Mouse (Mus musculus) MEL (cell line): ENCODE measurements around the gene Rassf5.

Experiments used
- CTCF ChIP-seq, 3 experiments: IDR thresholded peaks in 2 of 3; conservative IDR thresholded peaks in 1 of 3; 2 replicates each; pipeline ENCODE4 v1.5.1; 2011 to 2012; ENCODE audit warnings: low read length in 3 of 3, low read depth in 2 of 3, mild to moderate bottlenecking in 2 of 3, improper control_type of control experiment in 1 of 3, inconsistent platforms in 1 of 3, mixed read lengths in 1 of 3, moderate library complexity in 1 of 3; ENCODE audit not compliant: control insufficient read depth in 1 of 3, insufficient read depth in 1 of 3, poor library complexity in 1 of 3, severe bottlenecking in 1 of 3
- E2F4 ChIP-seq: IDR thresholded peaks from 2 replicates; pipeline ENCODE4 v1.6.1; 2011; ENCODE audit warnings: low read depth, low read length, improper control_type of control experiment, borderline replicate concordance
- ETS1 ChIP-seq: IDR thresholded peaks from 2 replicates; pipeline ENCODE4 v1.6.1; 2012; ENCODE audit warnings: low read depth, mild to moderate bottlenecking, inconsistent platforms, low read length, improper control_type of control experiment, moderate library complexity
- GABPA ChIP-seq: IDR thresholded peaks from 2 replicates; pipeline ENCODE4 v1.6.1; 2012; ENCODE audit warnings: low read depth, mild to moderate bottlenecking, inconsistent platforms, low read length, improper control_type of control experiment, moderate library complexity
- GATA1 ChIP-seq: IDR thresholded peaks from 2 replicates; pipeline ENCODE4 v1.6.1; 2011; ENCODE audit warnings: low read depth, low read length, improper control_type of control experiment
- KAT2A ChIP-seq: conservative IDR thresholded peaks from 2 replicates; pipeline ENCODE4 v1.6.1; 2012; ENCODE audit warnings: low read depth, low read length, improper control_type of control experiment, inconsistent platforms
- MAX ChIP-seq: IDR thresholded peaks from 2 replicates; pipeline ENCODE4 v1.6.1; 2011; ENCODE audit warnings: low read length, improper control_type of control experiment
- NRF1 ChIP-seq: IDR thresholded peaks from 2 replicates; pipeline ENCODE4 v1.6.1; 2014; ENCODE audit warnings: low read depth, mild to moderate bottlenecking, inconsistent platforms, low read length, improper control_type of control experiment, moderate library complexity; ENCODE audit not compliant: poor library complexity, insufficient read depth, severe bottlenecking
- RCOR1 ChIP-seq: IDR thresholded peaks from 2 replicates; pipeline ENCODE4 v1.6.1; 2012; ENCODE audit warnings: low read depth, mild to moderate bottlenecking, inconsistent platforms, low read length, improper control_type of control experiment
- SIN3A ChIP-seq: IDR thresholded peaks from 2 replicates; pipeline ENCODE4 v1.6.1; 2012; ENCODE audit warnings: low read length, improper control_type of control experiment, inconsistent platforms
- UBTF ChIP-seq: IDR thresholded peaks from 2 replicates; pipeline ENCODE4 v1.6.1; 2012; ENCODE audit warnings: low read depth, mild to moderate bottlenecking, inconsistent platforms, low read length, improper control_type of control experiment, moderate library complexity, borderline replicate concordance; ENCODE audit not compliant: insufficient read depth
- USF1 ChIP-seq: IDR thresholded peaks from 2 replicates; pipeline ENCODE4 v1.6.1; 2014; ENCODE audit warnings: low read depth, mild to moderate bottlenecking, inconsistent platforms, low read length, improper control_type of control experiment, moderate library complexity
- ZKSCAN1 ChIP-seq: IDR thresholded peaks from 2 replicates; pipeline ENCODE4 v1.6.1; 2012; ENCODE audit warnings: low read depth, mild to moderate bottlenecking, inconsistent platforms, low read length, improper control_type of control experiment, moderate library complexity
- ZNF384 ChIP-seq: IDR thresholded peaks from 2 replicates; pipeline ENCODE4 v1.6.1; 2012; ENCODE audit warnings: low read depth, mild to moderate bottlenecking, inconsistent platforms, low read length, improper control_type of control experiment

DNA sequence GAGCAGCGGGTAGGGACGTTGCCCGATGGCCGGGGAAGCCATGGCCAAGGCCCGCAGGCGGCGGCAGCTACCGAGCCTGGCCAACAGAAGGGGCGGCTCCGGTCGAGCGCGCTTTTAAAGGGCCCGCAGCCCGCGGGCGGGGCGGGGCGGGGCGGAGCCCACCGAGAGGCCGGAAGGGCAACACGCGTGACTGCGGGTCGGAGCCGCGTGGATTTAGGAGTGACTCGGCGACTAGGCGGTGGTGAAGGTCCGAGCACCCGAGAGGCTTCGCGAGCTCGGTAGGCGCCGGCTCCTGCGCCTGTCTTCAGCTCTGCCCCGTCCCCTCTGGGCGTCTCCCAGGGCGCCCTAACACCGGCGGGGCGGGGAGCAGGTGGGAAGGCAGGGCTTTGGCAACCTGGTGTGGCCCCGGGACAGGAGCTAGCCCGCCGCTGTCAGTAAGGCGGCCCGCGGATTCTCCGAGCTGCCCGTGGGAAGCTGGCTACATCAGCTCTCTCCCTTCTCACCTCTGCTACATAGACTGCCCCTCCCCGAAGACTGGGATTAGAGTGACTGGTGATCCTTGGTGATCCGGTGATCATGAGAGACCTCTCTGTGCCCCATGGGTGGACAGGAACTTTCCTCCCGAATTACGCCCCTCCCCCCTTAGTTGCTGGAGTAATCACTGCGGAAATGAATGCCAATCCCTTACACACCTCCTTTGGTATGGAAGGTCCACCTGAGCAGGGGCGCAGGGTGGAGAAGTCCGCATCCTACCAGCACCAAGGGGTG is at the start of gene Rassf5:
- no peak for TF ChIP-seq GATA1
- TF ChIP-seq E2F4, result no peak
- no peak for TF ChIP-seq CTCF (IDR thresholded peaks at IDR 0.05 in 2 of 3, conservative IDR thresholded peaks at IDR 0.05 in 1 of 3; ENCODE audit: control insufficient read depth in 1 of 3, insufficient read depth in 1 of 3, low read depth in 2 of 3, low read length in 3 of 3, poor library complexity in 1 of 3, severe bottlenecking in 1 of 3)
- TF ChIP-seq KAT2A, result no peak
- TF ChIP-seq ZKSCAN1, result no peak
- TF ChIP-seq MAX, result no peak
- no peak for TF ChIP-seq RCOR1
- no peak for TF ChIP-seq NRF1
- TF ChIP-seq UBTF, result no peak
- TF ChIP-seq USF1, result no peak
- no peak for TF ChIP-seq ETS1
- no peak; the same call in 1 of the 2 replicates for TF ChIP-seq SIN3A
- TF ChIP-seq ZNF384, result no peak
- TF ChIP-seq GABPA, result no peak
